Mouse (Mus musculus) CH12.LX (cell line): Measurements from ENCODE around the gene Slc10a7. TPM values are rescaled to one million over a fixed set of nuclear protein-coding genes. Genes with fewer than 3 reads are reported as not detected.

ENCODE experiments used
- DNase-seq: peaks from one replicate; pipeline ENCODE4 v3.0.0-alpha.2; 2013; ENCODE audit errors: extremely low read depth
- H3K27ac ChIP-seq: 2 replicates; pipeline ENCODE4 v1.5.1; 2012; ENCODE audit warnings: low read depth, mild to moderate bottlenecking, control low read depth, moderate library complexity; ENCODE audit not compliant: insufficient read depth
- H3K27me3 ChIP-seq: replicated peaks from 2 replicates; pipeline ENCODE3; 2012; ENCODE audit warnings: inconsistent platforms
- H3K36me3 ChIP-seq, 2 experiments: replicated peaks in 1 of 2; 2 replicates each; pipeline versions ENCODE3 to v1.6.1; 2012; ENCODE audit warnings: inconsistent platforms in 1 of 2, low read length in 1 of 2, mild to moderate bottlenecking in 1 of 2, mixed read lengths in 1 of 2, moderate library complexity in 1 of 2; ENCODE audit not compliant: control insufficient read depth in 1 of 2, insufficient read depth in 1 of 2
- H3K4me1 ChIP-seq, 2 experiments: 2 replicates each; pipeline ENCODE4 v1.6.1; 2012; ENCODE audit warnings: inconsistent platforms in 1 of 2, moderate library complexity in 1 of 2; ENCODE audit not compliant: insufficient read depth in 2 of 2, control insufficient read depth in 1 of 2
- H3K4me2 ChIP-seq: 2 replicates; pipeline ENCODE4 v1.6.1; 2012; ENCODE audit warnings: low read depth, mild to moderate bottlenecking, control low read depth; ENCODE audit not compliant: poor library complexity, insufficient read depth, severe bottlenecking
- H3K4me3 ChIP-seq, 3 experiments: fragments of 150-350 bp in 1 of 3; sonication (generic) in 1 of 3; replicated peaks in 1 of 3; 2 replicates each; pipeline versions ENCODE3 to v1.5.1; 2011 to 2012; ENCODE audit warnings: low read depth in 2 of 3, low read length in 2 of 3, mild to moderate bottlenecking in 2 of 3, moderate library complexity in 2 of 3, control low read depth in 1 of 3, improper control_type of control experiment in 1 of 3, inconsistent platforms in 1 of 3, mixed read lengths in 1 of 3; ENCODE audit not compliant: poor library complexity in 1 of 3
- H3K79me2 ChIP-seq: replicated peaks from 2 replicates; pipeline ENCODE4 v1.6.1; 2012; ENCODE audit warnings: mild to moderate bottlenecking, moderate library complexity; ENCODE audit not compliant: control insufficient read depth, poor library complexity, insufficient read depth, severe bottlenecking; ENCODE audit errors: extremely low read depth
- H3K9ac ChIP-seq: 2 replicates; pipeline ENCODE4 v1.6.1; 2012; ENCODE audit warnings: low read depth, mild to moderate bottlenecking, control low read depth, moderate library complexity; ENCODE audit not compliant: insufficient read depth
- H3K9me3 ChIP-seq: replicated peaks from 2 replicates; pipeline ENCODE3; 2012; ENCODE audit warnings: low read length, inconsistent platforms, mixed read lengths
- CTCF ChIP-seq, 2 experiments: IDR thresholded peaks in 1 of 2; conservative IDR thresholded peaks in 1 of 2; 2 replicates each; pipeline ENCODE4 v1.5.1; 2011 to 2012; ENCODE audit warnings: low read depth in 2 of 2, low read length in 2 of 2, improper control_type of control experiment in 1 of 2, inconsistent platforms in 1 of 2, mild to moderate bottlenecking in 1 of 2, moderate library complexity in 1 of 2
- E2F4 ChIP-seq: IDR thresholded peaks from 2 replicates; pipeline ENCODE4 v1.6.1; 2011; ENCODE audit warnings: low read depth, low read length, improper control_type of control experiment; ENCODE audit not compliant: insufficient replicate concordance
- HCFC1 ChIP-seq: IDR thresholded peaks from 2 replicates; pipeline ENCODE4 v1.6.1; 2012; ENCODE audit warnings: low read depth, mild to moderate bottlenecking, inconsistent platforms, low read length, improper control_type of control experiment
- JUND ChIP-seq: conservative IDR thresholded peaks from 2 replicates; pipeline ENCODE4 v1.6.1; 2011; ENCODE audit warnings: low read depth, low read length, improper control_type of control experiment
- MAFK ChIP-seq: IDR thresholded peaks from 2 replicates; pipeline ENCODE4 v1.6.1; 2011; ENCODE audit warnings: low read length, improper control_type of control experiment; ENCODE audit not compliant: insufficient replicate concordance
- MAZ ChIP-seq: IDR thresholded peaks from 2 replicates; pipeline ENCODE4 v1.6.1; 2012; ENCODE audit warnings: low read depth, mild to moderate bottlenecking, inconsistent platforms, low read length, improper control_type of control experiment, moderate library complexity
- MXI1 ChIP-seq: IDR thresholded peaks from 2 replicates; pipeline ENCODE4 v1.6.1; 2011; ENCODE audit warnings: mild to moderate bottlenecking, low read depth, low read length, improper control_type of control experiment
- NRF1 ChIP-seq: IDR thresholded peaks from 2 replicates; pipeline ENCODE4 v1.6.1; 2014; ENCODE audit warnings: low read depth, mild to moderate bottlenecking, inconsistent platforms, low read length, improper control_type of control experiment, moderate library complexity
- PAX5 ChIP-seq: IDR thresholded peaks from 2 replicates; pipeline ENCODE4 v1.6.1; 2012; ENCODE audit warnings: low read length, inconsistent platforms, mixed read lengths
- POLR2AphosphoS2 ChIP-seq: IDR thresholded peaks from 2 replicates; pipeline ENCODE4 v1.6.1; 2011; ENCODE audit warnings: low read depth, low read length, improper control_type of control experiment
- SIN3A ChIP-seq: IDR thresholded peaks from 2 replicates; pipeline ENCODE4 v1.6.1; 2012; ENCODE audit warnings: low read length, improper control_type of control experiment, inconsistent platforms
- TCF12 ChIP-seq: IDR thresholded peaks from 2 replicates; pipeline ENCODE4 v1.6.1; 2014; ENCODE audit warnings: low read depth, mild to moderate bottlenecking, inconsistent platforms, low read length, improper control_type of control experiment
- UBTF ChIP-seq: IDR thresholded peaks from 2 replicates; pipeline ENCODE4 v1.6.1; 2012; ENCODE audit warnings: low read depth, mild to moderate bottlenecking, inconsistent platforms, low read length, improper control_type of control experiment, moderate library complexity
- USF1 ChIP-seq: IDR thresholded peaks from 2 replicates; pipeline ENCODE4 v1.6.1; 2014; ENCODE audit warnings: low read depth, mild to moderate bottlenecking, inconsistent platforms, low read length, improper control_type of control experiment
- ZKSCAN1 ChIP-seq: IDR thresholded peaks from 2 replicates; pipeline ENCODE4 v1.6.1; 2012; ENCODE audit warnings: low read depth, inconsistent platforms, low read length, improper control_type of control experiment, borderline replicate concordance
- ZMIZ1 ChIP-seq: IDR thresholded peaks from 2 replicates; pipeline ENCODE4 v1.6.1; 2012; ENCODE audit warnings: low read depth, mild to moderate bottlenecking, inconsistent platforms, low read length, improper control_type of control experiment
- ZNF384 ChIP-seq: IDR thresholded peaks from 2 replicates; pipeline ENCODE4 v1.6.1; 2012; ENCODE audit warnings: low read depth, low read length, improper control_type of control experiment, inconsistent platforms
- dilution Hi-C: fragments of 300-500 bp; cut with MboI; formaldehyde crosslinking; loops from 2 replicates; pipeline ENCODE4 v1.14.3; 2020; ENCODE audit warnings: low sequenced_read_pairs; ENCODE audit not compliant: extremely low pct_unique_long_range_greater_than_20kb, extremely low pct_ligation_motif_present
- in situ Hi-C: fragments of 300-500 bp; cut with MboI; formaldehyde crosslinking; loops from 3 replicates; pipeline ENCODE4 v1.14.3; 2019; ENCODE audit warnings: low sequenced_read_pairs, low pct_ligation_motif_present, low pct_unique_long_range_greater_than_20kb, mixed read lengths
- polyA plus RNA-seq: library from polyadenylated mRNA; unstranded; fragments of >175 nt; gene quantifications from 2 replicates; pipeline ENCODE4 v1.2.1, GENCODE M21; 2012; ENCODE audit warnings: low read depth; ENCODE audit not compliant: insufficient read length
- total RNA-seq, 2 experiments: library from RNA; depleted of rRNA; stranded (reverse); fragments of 300-350 nt in 1 of 2; fragments of >200 nt in 1 of 2; gene quantifications; 2 replicates each; pipeline ENCODE4 v1.2.3; 2012 to 2014

Gene Slc10a7
- total and polyA plus RNA-seq, 3 experiments: 10.8 to 20.4 (median 16.3) TPM

- Histone ChIP-seq H3K79me2 (no peaks in the 10 kb centered on the region), H3K27ac (no peak overlapping the region), H3K9me3 (peaks cover 2% of the 10 kb centered on the region), H3K4me2 (no peak overlapping the region), H3K36me3 (peaks cover 0 to 62% of the 10 kb centered on the region in 2 experiments), H3K27me3 (no peaks in the 10 kb centered on the region), H3K4me1 (no peaks in the 10 kb centered on the region), H3K9ac (no peak overlapping the region), H3K4me3 (no peak overlapping the region)
- in situ Hi-C loops: no loop called here
- no peak for TF ChIP-seq MAZ
- no peak for TF ChIP-seq USF1
- no peak for TF ChIP-seq SIN3A
- no peak for TF ChIP-seq ZKSCAN1
- no peak for TF ChIP-seq MXI1
- no peak for TF ChIP-seq HCFC1
- TF ChIP-seq TCF12: no peak
- TF ChIP-seq ZMIZ1: no peak
- TF ChIP-seq POLR2AphosphoS2: no peak
- TF ChIP-seq UBTF: no peak
- TF ChIP-seq E2F4: no peak
- TF ChIP-seq CTCF (conservative IDR thresholded peaks at IDR 0.05 in 1 of 2, IDR thresholded peaks at IDR 0.05 in 1 of 2; ENCODE audit: low read depth in 2 of 2, low read length in 2 of 2): no peak
- no peak for TF ChIP-seq NRF1
- TF ChIP-seq MAFK: no peak
- no peak for TF ChIP-seq PAX5
- dilution Hi-C loops: no loop called here
- DNase-seq: no peak
Observed at GRCm38 (mm10) chr8:78668206-78668605, 159.1 kb downstream of the Slc10a7 start.

DNA sequence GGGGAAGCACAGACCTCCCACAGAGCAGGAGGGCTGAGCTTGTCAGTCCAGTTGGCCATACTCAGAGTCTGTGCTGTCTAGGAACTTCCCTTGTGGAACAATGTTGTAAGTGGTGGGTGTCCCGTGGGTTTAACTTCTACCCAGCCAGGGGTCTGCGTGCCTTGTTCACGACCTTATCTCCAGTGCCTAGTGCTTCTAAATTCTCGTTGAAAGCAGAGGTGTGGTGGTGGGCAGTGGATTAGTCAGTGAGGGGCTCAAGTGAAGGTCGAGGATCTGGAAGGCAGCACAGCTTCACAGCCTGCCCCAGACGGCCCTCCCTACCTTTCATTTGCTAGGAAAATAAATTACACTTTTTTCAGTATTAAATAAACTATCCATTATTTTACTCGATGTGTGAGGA, 161.1 kb downstream of the Slc10a7 start:
- Histone ChIP-seq H3K9ac (no peak overlapping the region), H3K4me2 (no peak overlapping the region), H3K36me3 (peaks cover 0 to 53% of the 10 kb centered on the region in 2 experiments), H3K27me3 (no peaks in the 10 kb centered on the region), H3K4me1 (no peaks in the 10 kb centered on the region), H3K79me2 (no peaks in the 10 kb centered on the region), H3K27ac (no peak overlapping the region), H3K9me3 (peaks cover 2% of the 10 kb centered on the region), H3K4me3 (no peak overlapping the region)
- no peak for DNase-seq
- in situ Hi-C loops: no loop called here
- no peak for TF ChIP-seq HCFC1
- TF ChIP-seq JUND: no peak
- TF ChIP-seq ZNF384: no peak
- dilution Hi-C loops: no loop called here
